Mouse (Mus musculus): Measurements from ENCODE around the gene Rbm47. TPM values are rescaled to one million over a fixed set of nuclear protein-coding genes. Genes with fewer than 3 reads are reported as not detected.

The Rbm47 gene
- polyA plus RNA-seq, 1 experiment from 2014 or later: 133 TPM

- Histone ChIP-seq H3K4me2 (replicated peaks) (0 out of 2 replicates have a peak overlapping the region, but pooled peaks have one; percentile 1), H3K36me3 (no peaks in the 10 kb centered on the region), H3K9ac (no peak overlapping the region), H3K27ac (no peak overlapping the region), H3K4me1 (replicated peaks) (peaks cover 11% of the 10 kb centered on the region), H3K27me3 (replicated peaks) (no peaks in the 10 kb centered on the region), H3K4me3 (replicated peaks) (no peak overlapping the region), H3K9me3 (no peaks in the 10 kb centered on the region)
- peak; percentile 63 for ATAC-seq
- WGBS: 37% methylated on average over 9 of the region's 9 CpGs
Observed at GRCm38 (mm10) chr5:66090037-66090436, 82.9 kb downstream of the Rbm47 start.

GRCm38 (mm10) chr5:66089600-66089999 lies 83.3 kb downstream of the Rbm47 start:
- ATAC-seq: no peak
- no peak overlapping the region for H3K27ac ChIP-seq
- H3K9me3 ChIP-seq: no peaks in the 10 kb centered on the region
- no peaks in the 10 kb centered on the region for H3K27me3 ChIP-seq (replicated peaks)
- peaks cover 10% of the 10 kb centered on the region for H3K4me1 ChIP-seq (replicated peaks)
- H3K9ac ChIP-seq: no peak overlapping the region
- no peak overlapping the region for H3K4me3 ChIP-seq (replicated peaks)
- no peaks in the 10 kb centered on the region for H3K36me3 ChIP-seq
- WGBS: 26% methylated on average over 4 of the region's 4 CpGs
- 0 out of 2 replicates have a peak overlapping the region, but pooled peaks have one; percentile 1 for H3K4me2 ChIP-seq (replicated peaks)

- WGBS: 80% methylated on average over 5 of the region's 5 CpGs
- H3K9ac ChIP-seq: no peak overlapping the region
Observed at GRCm38 (mm10) chr5:66088902-66089295, 84.0 kb downstream of the Rbm47 start.

GRCm38 (mm10) chr5:66088247-66088901 lies 84.5 kb downstream of the Rbm47 start:
- no peak for ATAC-seq
- H3K4me2 ChIP-seq (replicated peaks): no peak overlapping the region
- peaks cover 11% of the 10 kb centered on the region for H3K4me1 ChIP-seq (replicated peaks)
- no peaks in the 10 kb centered on the region for H3K36me3 ChIP-seq
- H3K9me3 ChIP-seq: no peaks in the 10 kb centered on the region
- no peak overlapping the region for H3K9ac ChIP-seq
- 85% methylated on average over 4 of the region's 4 CpGs for WGBS
- no peak overlapping the region for H3K27ac ChIP-seq
- H3K4me3 ChIP-seq (replicated peaks): no peak overlapping the region
- no peaks in the 10 kb centered on the region for H3K27me3 ChIP-seq (replicated peaks)

More at GRCm38 (mm10) chr5:66088902-66089295, 84.0 kb downstream of the Rbm47 start:
- peaks cover 10% of the 10 kb centered on the region for H3K4me1 ChIP-seq (replicated peaks)
- no peaks in the 10 kb centered on the region for H3K27me3 ChIP-seq (replicated peaks)
- no peak overlapping the region for H3K4me3 ChIP-seq (replicated peaks)
- no peak overlapping the region for H3K4me2 ChIP-seq (replicated peaks)
- no peak for ATAC-seq
- no peaks in the 10 kb centered on the region for H3K36me3 ChIP-seq
- H3K27ac ChIP-seq: no peak overlapping the region
- H3K9me3 ChIP-seq: no peaks in the 10 kb centered on the region

- 85% methylated on average over 9 of the region's 9 CpGs for WGBS
Observed at GRCm38 (mm10) chr5:66086952-66087351, 86.0 kb downstream of the Rbm47 start.

GRCm38 (mm10) chr5:66086304-66086703 lies 86.6 kb downstream of the Rbm47 start:
- Histone ChIP-seq H3K4me1 (replicated peaks) (peaks cover 18% of the 10 kb centered on the region), H3K9me3 (no peaks in the 10 kb centered on the region), H3K36me3 (no peaks in the 10 kb centered on the region), H3K27ac (no peak overlapping the region), H3K4me3 (replicated peaks) (no peak overlapping the region), H3K27me3 (replicated peaks) (no peaks in the 10 kb centered on the region), H3K9ac (no peak overlapping the region), H3K4me2 (replicated peaks) (no peak overlapping the region)
- no peak for ATAC-seq
- WGBS: 83% methylated on average over 1 of the region's 1 CpGs

More at GRCm38 (mm10) chr5:66086952-66087351, 86.0 kb downstream of the Rbm47 start:
- Histone ChIP-seq H3K36me3 (no peaks in the 10 kb centered on the region), H3K9me3 (no peaks in the 10 kb centered on the region), H3K27ac (no peak overlapping the region), H3K27me3 (replicated peaks) (no peaks in the 10 kb centered on the region), H3K4me3 (replicated peaks) (no peak overlapping the region), H3K9ac (no peak overlapping the region), H3K4me1 (replicated peaks) (peaks cover 18% of the 10 kb centered on the region), H3K4me2 (replicated peaks) (no peak overlapping the region)
- no peak for ATAC-seq

- H3K27me3 ChIP-seq (replicated peaks): no peaks in the 10 kb centered on the region
- ATAC-seq: no peak
- no peak overlapping the region for H3K4me2 ChIP-seq (replicated peaks)
- H3K27ac ChIP-seq: no peak overlapping the region
- H3K9me3 ChIP-seq: no peaks in the 10 kb centered on the region
- H3K4me3 ChIP-seq (replicated peaks): no peak overlapping the region
- H3K36me3 ChIP-seq: no peaks in the 10 kb centered on the region
- WGBS: 46% methylated on average over 4 of the region's 4 CpGs
- no peak overlapping the region for H3K9ac ChIP-seq
- H3K4me1 ChIP-seq (replicated peaks): peaks cover 18% of the 10 kb centered on the region
Observed at GRCm38 (mm10) chr5:66085478-66085877, 87.4 kb downstream of the Rbm47 start.

- ATAC-seq: no peak
- H3K4me1 ChIP-seq (replicated peaks): 0 out of 2 replicates have a peak, but pooled peaks cover 12% of the 10 kb centered on the region
- H3K9me3 ChIP-seq: no peaks in the 10 kb centered on the region
- no peak overlapping the region for H3K4me2 ChIP-seq (replicated peaks)
- no peak overlapping the region for H3K4me3 ChIP-seq (replicated peaks)
- 87% methylated on average over 3 of the region's 3 CpGs for WGBS
- no peak overlapping the region for H3K27ac ChIP-seq
- no peaks in the 10 kb centered on the region for H3K27me3 ChIP-seq (replicated peaks)
- H3K36me3 ChIP-seq: no peaks in the 10 kb centered on the region
- H3K9ac ChIP-seq: no peak overlapping the region
Observed at GRCm38 (mm10) chr5:66084541-66084940, 88.4 kb downstream of the Rbm47 start.

GRCm38 (mm10) chr5:66083350-66083749 lies 89.6 kb downstream of the Rbm47 start:
- 42% methylated on average over 7 of the region's 7 CpGs for WGBS
- Histone ChIP-seq H3K4me2 (replicated peaks) (no peak overlapping the region), H3K9me3 (no peaks in the 10 kb centered on the region), H3K27ac (0 out of 2 replicates have a peak overlapping the region, but pooled peaks have one; percentile 15), H3K9ac (no peak overlapping the region), H3K36me3 (no peaks in the 10 kb centered on the region), H3K4me3 (replicated peaks) (no peak overlapping the region), H3K4me1 (replicated peaks) (0 out of 2 replicates have a peak, but pooled peaks cover 12% of the 10 kb centered on the region), H3K27me3 (replicated peaks) (no peaks in the 10 kb centered on the region)
- no peak for ATAC-seq

GRCm38 (mm10) chr5:66082229-66082572 lies 90.7 kb downstream of the Rbm47 start:
- no peaks in the 10 kb centered on the region for H3K27me3 ChIP-seq (replicated peaks)
- no peaks in the 10 kb centered on the region for H3K36me3 ChIP-seq
- peaks cover 16% of the 10 kb centered on the region; the same call in 1 of the 2 replicates for H3K4me1 ChIP-seq (replicated peaks)
- 45% methylated on average over 11 of the region's 11 CpGs for WGBS
- no peaks in the 10 kb centered on the region for H3K9me3 ChIP-seq
- no peak overlapping the region for H3K9ac ChIP-seq
- H3K4me3 ChIP-seq (replicated peaks): no peak overlapping the region
- H3K27ac ChIP-seq: peak overlapping the region; percentile 89
- ATAC-seq: peak; percentile 83
- peak overlapping the region; percentile 45 for H3K4me2 ChIP-seq (replicated peaks)

- peak; percentile 35; the same call in 1 of the 2 replicates for ATAC-seq
- 53% methylated on average over 19 of the region's 19 CpGs for WGBS
Observed at GRCm38 (mm10) chr5:66081443-66082228, 91.3 kb downstream of the Rbm47 start.

GRCm38 (mm10) chr5:66080529-66081220 lies 92.2 kb downstream of the Rbm47 start:
- H3K36me3 ChIP-seq: no peaks in the 10 kb centered on the region
- H3K9me3 ChIP-seq: no peaks in the 10 kb centered on the region
- peak overlapping the region; percentile 15 for H3K9ac ChIP-seq
- peaks cover 19% of the 10 kb centered on the region; the same call in 1 of the 2 replicates for H3K4me1 ChIP-seq (replicated peaks)
- WGBS: 58% methylated on average over 17 of the region's 17 CpGs
- peak overlapping the region; percentile 45 for H3K4me2 ChIP-seq (replicated peaks)
- ATAC-seq: peak; percentile 64
- H3K4me3 ChIP-seq (replicated peaks): peak overlapping the region; percentile 25
- no peaks in the 10 kb centered on the region for H3K27me3 ChIP-seq (replicated peaks)
- peak overlapping the region; percentile 89 for H3K27ac ChIP-seq

More at GRCm38 (mm10) chr5:66081443-66082228, 91.3 kb downstream of the Rbm47 start:
- H3K4me1 ChIP-seq (replicated peaks): peaks cover 16% of the 10 kb centered on the region; the same call in 1 of the 2 replicates
- H3K27me3 ChIP-seq (replicated peaks): no peaks in the 10 kb centered on the region
- peak overlapping the region; percentile 45 for H3K4me2 ChIP-seq (replicated peaks)
- H3K9me3 ChIP-seq: no peaks in the 10 kb centered on the region
- peak overlapping the region; percentile 89 for H3K27ac ChIP-seq
- peak overlapping the region; percentile 15; the same call in 1 of the 2 replicates for H3K4me3 ChIP-seq (replicated peaks)
- peak overlapping the region; percentile 31 for H3K9ac ChIP-seq
- no peaks in the 10 kb centered on the region for H3K36me3 ChIP-seq
